Mouse (Mus musculus): Measurements from ENCODE around the gene Gm20388.

Gm20388 gene

DNA sequence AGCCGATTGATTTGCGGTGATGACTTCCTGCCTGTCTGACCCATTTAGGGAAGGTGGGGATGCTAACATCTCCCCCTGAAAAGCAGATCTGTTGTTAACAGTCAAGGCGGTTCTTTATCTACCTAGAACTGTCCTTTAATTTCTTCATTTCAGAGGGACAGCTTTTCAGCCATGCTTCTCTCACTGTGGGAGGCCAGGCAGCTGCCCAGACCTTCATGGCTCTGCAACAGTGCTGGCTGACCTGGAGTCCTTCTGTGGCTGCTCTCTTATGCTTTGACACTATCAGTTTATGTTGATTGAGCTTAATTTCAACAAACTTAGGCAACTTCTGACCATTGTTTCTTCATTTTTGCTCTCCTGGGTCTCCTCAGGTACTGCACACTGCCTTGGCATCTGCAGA, 2969.7 kb downstream of the Gm20388 start:
- DNase-seq (ENCODE audit: extremely low spot score, low read depth, low spot score), result no peak

GRCm38 (mm10) chr8:122883671-122884070, 2973.0 kb downstream of the Gm20388 start:
- DNase-seq (ENCODE audit: extremely low spot score, low read depth, low spot score), result no peak

- DNase-seq (ENCODE audit: extremely low spot score, low read depth, low spot score), result no peak
These were observed 2980.8 kb downstream of the Gm20388 start for GRCm38 (mm10) chr8:122891440-122891839.

DNA sequence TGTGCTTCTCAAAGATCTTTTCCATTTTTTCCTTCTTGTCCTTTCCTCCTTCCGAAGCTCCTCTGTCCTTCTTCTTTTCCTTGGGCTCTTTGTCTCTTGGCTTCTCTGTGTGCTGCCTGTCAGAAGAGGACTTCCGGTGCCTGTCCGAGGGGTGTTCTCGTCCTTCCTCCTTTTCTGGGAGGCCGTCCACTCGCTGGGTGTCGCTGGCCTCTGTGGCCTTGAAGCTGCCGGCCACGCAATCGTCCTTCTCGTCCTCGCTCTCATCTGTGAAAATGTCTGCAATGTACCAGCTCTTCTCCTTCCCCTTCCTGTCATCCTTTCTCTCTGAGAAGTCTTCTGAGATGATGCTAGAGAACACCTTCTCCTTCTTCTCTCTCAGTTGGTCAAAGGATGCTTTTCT, 2982.8 kb downstream of the Gm20388 start:
- no peak for DNase-seq (ENCODE audit: extremely low spot score, low read depth, low spot score)

DNA sequence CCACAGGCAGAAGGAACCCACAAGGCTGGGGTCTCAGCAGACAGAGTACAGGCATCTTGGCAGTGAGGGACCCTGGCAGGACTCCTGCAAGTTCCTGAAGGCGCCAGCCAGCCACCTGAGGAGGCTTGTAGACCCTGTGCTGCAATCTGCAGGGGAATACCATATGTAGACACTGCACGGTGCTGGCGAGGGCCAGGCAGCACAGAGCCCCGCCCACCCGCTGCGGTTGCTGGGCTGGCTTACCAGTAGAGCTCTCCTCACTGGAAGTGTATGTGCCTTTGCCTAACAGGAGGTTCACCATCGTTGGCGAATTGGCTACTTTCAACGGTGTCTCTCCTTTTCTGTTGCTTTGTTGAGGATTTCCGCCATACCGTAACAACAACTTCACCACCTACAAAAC, 2985.7 kb downstream of the Gm20388 start:
- DNase-seq (ENCODE audit: extremely low spot score, low read depth, low spot score), result no peak

- no peak for DNase-seq (ENCODE audit: extremely low spot score, low read depth, low spot score)
These were observed 2986.6 kb downstream of the Gm20388 start for GRCm38 (mm10) chr8:122897200-122897599.

GRCm38 (mm10) chr8:122898018-122898417, 2987.4 kb downstream of the Gm20388 start:
- no peak for DNase-seq (ENCODE audit: extremely low spot score, low read depth, low spot score)

DNA sequence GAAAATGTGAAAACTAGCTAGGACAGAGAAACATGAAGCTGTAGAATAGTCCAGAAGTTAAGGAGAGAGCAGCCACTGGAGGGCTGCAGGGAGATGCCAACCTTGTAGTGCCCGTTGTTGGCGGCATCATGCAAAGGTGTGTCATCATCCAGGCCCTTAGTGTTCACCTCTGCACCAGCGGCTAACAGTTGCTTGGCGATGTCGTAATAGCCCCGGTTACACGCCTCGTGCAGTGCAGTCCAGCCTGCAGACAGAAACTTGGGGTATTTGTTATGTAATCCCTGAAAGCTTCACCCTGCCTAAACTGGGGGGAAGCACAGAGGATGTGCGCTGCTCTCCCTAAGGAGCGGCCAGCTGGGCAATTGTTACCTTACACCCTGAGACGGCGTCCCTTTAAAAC, 2987.8 kb downstream of the Gm20388 start:
- no peak for DNase-seq (ENCODE audit: extremely low spot score, low read depth, low spot score)

DNA sequence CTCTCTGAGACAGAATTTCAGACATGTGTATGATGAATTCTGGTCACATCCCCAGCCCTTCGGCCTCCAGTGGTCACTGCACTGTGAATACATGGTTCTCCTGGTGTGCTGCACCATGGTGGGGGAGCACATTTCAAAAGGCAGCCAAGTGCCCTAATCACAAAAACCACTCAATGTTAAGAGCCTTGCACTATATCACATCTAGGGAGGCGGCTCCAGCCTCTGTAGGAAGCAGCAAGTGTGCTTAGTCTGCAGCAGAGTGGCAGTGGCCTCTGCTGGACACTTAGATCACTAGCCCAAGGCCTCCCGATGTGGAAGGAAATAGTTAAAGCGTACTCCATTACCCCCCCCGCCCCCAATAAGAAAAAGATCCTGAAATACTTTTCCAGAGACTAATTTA, 2988.4 kb downstream of the Gm20388 start:
- no peak for DNase-seq (ENCODE audit: extremely low spot score, low read depth, low spot score)

- no peak for DNase-seq (ENCODE audit: extremely low spot score, low read depth, low spot score)
These were observed 2990.8 kb downstream of the Gm20388 start for GRCm38 (mm10) chr8:122901476-122901875.

GRCm38 (mm10) chr8:122901892-122902515, 2991.4 kb downstream of the Gm20388 start:
- DNase-seq (ENCODE audit: extremely low spot score, low read depth, low spot score), result no peak

GRCm38 (mm10) chr8:122902581-122902980, 2991.9 kb downstream of the Gm20388 start:
- DNase-seq (ENCODE audit: extremely low spot score, low read depth, low spot score), result no peak

GRCm38 (mm10) chr8:122903002-122903401, 2992.4 kb downstream of the Gm20388 start:
- no peak for DNase-seq (ENCODE audit: extremely low spot score, low read depth, low spot score)

- no peak for DNase-seq (ENCODE audit: extremely low spot score, low read depth, low spot score)
These were observed 2993.9 kb downstream of the Gm20388 start for GRCm38 (mm10) chr8:122904496-122904895.

GRCm38 (mm10) chr8:122905346-122905745, 2994.7 kb downstream of the Gm20388 start:
- DNase-seq (ENCODE audit: extremely low spot score, low read depth, low spot score), result no peak

DNA sequence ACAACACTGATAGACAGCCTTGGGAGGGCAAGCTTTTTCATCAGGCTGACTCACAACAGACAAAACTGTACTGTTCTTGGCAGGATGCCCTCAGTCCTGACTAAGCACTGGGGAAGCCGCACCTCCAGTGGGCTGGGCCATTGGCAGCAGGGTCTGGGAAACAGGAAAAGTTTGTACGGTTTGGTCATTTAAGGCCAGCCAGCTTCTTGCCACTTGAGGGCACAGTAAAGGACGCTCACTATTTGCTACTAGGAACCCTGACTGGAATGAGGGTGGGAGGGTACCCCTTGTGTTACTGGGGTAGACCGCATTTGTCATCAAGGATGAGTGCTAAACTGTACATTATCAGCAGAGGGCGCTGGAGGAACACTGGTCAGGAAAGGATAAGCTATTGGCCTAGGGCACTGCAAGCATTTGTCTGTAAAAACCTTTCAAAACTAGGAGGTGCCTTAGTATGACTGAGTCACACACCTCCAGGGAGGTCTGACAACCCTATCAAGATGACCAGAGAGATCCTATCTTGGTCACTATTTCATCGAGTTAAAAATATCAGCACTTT, 2995.9 kb downstream of the Gm20388 start:
- peak; percentile 52 for DNase-seq (ENCODE audit: extremely low spot score, low read depth, low spot score)

DNA sequence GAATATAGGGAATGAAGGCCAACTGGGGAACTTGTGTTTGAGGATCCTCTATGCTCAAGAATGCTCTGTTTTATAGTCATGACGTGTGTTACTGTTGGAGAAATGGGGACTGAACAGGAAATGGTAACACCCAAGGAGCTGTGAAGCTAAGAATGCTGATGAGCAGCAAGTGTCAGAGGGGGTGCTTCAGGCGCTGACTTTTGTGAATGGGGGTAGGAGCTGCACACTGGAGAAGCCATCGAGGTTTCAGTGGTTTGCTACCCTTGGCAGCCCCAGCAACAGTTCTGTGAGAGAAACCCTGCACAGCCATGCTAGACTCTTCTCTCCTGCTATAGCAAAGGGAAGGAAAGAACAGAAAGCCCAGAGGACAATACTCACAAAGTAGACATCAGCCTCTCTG, 3001.5 kb downstream of the Gm20388 start:
- no peak for DNase-seq (ENCODE audit: extremely low spot score, low read depth, low spot score)

DNA sequence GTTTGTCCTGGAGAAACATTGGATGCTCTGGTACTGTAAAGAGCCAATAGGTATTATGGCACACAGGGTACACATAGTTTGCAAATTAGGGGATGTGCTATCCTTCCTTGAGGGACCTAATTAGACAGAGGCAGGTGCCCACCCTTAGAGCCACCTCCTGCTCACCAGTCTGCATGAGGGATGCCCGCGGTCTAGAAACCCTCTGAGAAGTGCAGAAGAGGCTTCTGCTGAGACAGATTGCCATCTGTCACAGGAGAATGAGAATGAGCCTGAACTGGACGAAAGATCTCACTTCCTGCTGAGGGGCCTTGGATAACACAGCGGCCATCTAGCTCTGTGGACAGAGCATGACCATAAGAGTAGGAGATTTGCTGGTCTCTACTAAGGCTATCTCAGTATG, 3002.2 kb downstream of the Gm20388 start:
- no peak for DNase-seq (ENCODE audit: extremely low spot score, low read depth, low spot score)

- no peak for DNase-seq (ENCODE audit: extremely low spot score, low read depth, low spot score)
These were observed 3006.1 kb downstream of the Gm20388 start for GRCm38 (mm10) chr8:122916766-122917165.

DNA sequence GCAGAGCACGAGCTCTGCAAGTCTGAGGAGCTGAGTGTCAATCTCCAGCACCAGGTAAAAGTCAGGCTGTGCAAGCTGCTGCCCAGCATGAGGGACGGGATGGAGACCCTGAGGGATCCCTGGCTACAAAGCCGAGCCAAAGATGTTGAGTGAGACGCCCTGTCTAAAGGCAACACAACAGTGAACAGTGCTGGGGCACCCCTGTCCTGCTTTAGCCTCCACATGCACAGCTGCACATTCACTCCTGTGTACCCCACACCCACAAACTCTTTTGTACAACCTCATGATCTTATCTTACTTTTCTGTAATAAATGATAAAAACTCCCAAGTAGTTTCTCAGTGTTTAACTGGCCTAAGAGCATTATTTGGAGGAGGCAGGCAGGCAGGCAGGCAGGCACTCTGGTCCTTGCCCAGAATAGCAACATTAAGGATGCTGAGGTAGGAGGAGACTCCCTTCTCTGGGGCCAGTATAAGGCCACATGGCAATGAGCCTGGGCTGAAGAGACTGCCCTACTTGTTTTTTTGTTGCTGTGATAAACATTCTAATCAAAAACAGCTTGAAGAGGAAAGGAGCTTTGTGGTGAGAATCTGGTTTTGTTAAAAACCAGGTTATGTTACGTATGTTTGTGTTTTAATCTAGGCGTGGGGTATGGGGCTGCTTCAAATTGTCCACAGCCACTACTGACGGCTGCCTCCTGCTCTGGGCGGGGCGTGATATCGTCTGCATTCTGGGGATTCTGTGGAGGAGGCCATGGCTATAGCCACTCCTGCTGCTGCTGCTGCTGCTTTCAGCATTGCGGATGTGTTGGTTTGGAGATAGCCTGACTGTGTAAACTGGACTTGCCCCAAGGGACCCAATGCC, 3007.1 kb downstream of the Gm20388 start:
- peak; percentile 8 for DNase-seq (ENCODE audit: extremely low spot score, low read depth, low spot score)

DNA sequence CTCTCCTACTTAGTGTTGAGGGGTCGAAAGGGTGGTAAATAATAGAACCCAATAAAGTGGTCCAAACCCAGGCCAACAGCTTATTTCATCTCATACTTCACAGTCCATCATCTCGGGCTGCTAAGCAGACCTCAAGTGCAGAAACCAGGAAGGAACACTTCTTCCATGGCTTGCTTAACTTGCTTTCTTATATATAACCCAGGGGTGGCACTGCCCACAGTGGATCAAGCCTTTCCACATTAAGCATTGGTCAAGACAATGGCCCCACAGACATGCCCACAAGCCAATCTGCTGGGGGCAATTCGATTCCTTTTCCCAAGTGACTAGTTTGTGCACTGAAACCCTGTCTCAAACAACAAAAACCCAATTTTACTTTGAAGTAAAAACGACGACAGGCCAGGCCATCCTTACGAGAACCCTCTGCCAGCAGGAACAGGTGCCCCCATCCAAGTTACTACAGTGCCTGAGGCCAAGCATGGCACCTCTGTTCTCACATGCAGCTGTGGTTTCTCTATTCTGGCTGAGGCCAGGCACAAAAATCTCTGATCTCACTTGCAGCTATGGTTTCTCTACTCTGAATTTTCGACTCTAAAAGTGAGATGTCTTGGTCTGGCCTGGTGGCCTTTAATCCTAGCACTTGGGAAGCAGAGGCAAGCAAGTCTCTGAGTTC, 3007.9 kb downstream of the Gm20388 start:
- DNase-seq (ENCODE audit: extremely low spot score, low read depth, low spot score), result no peak

DNA sequence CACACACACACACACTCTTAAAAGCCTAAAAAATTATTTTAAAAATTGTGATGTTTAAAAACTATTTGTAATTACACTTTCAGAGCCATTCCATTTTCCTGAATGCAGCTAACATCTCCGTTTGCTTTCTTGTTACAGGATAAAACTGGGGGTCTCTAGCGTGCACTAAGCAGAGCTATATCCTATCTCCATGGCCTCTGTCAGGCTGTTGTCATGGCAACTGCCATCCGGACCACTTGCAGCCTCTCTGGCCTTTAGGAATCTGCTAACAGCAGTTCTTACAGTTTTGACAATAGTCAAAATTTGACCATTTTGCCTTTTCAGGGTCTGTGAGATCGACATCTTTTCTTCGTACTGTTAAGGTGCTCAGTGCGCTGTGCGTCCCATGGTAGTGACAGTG, 3010.2 kb downstream of the Gm20388 start:
- DNase-seq (ENCODE audit: extremely low spot score, low read depth, low spot score), result no peak
